Mouse (Mus musculus) ES-Bruce4 (cell line): ENCODE measurements around the gene Fbxo47. TPM values are rescaled to one million over a fixed set of nuclear protein-coding genes. Genes with fewer than 3 reads are reported as not detected.
A peak's percentile ranks its signal among the peaks of the same experiment; 100 is the strongest.
"Not testable (repeated sequence)": the region's sequence is repeated elsewhere in the genome, so short reads cannot be mapped to it uniquely, and the experiment has no call there.

Source experiments
- H3K27ac ChIP-seq: 2 replicates; pipeline ENCODE4 v1.5.1; 2012; ENCODE audit warnings: low read length, inconsistent platforms; ENCODE audit not compliant: insufficient read depth
- H3K27me3 ChIP-seq: 2 replicates; pipeline ENCODE4 v1.6.1; 2012; ENCODE audit warnings: mild to moderate bottlenecking, low read length, inconsistent platforms; ENCODE audit not compliant: control insufficient read depth, poor library complexity, insufficient read depth, severe bottlenecking
- H3K36me3 ChIP-seq: 2 replicates; pipeline ENCODE4 v1.6.1; 2012; ENCODE audit warnings: inconsistent platforms, mild to moderate bottlenecking, low read length, moderate library complexity; ENCODE audit not compliant: control insufficient read depth, poor library complexity, insufficient read depth, severe bottlenecking
- H3K4me1 ChIP-seq: one replicate; pipeline ENCODE4 v1.8.1; 2011; ENCODE audit warnings: low read length; ENCODE audit not compliant: control insufficient read depth, insufficient read depth
- H3K4me3 ChIP-seq: 2 replicates; pipeline ENCODE4 v1.5.1; 2011; ENCODE audit warnings: low read depth, mild to moderate bottlenecking, low read length
- H3K9ac ChIP-seq: 2 replicates; pipeline ENCODE4 v1.6.1; 2012; ENCODE audit warnings: low read depth, mild to moderate bottlenecking, inconsistent platforms; ENCODE audit not compliant: poor library complexity, severe bottlenecking
- H3K9me3 ChIP-seq: replicated peaks from 2 replicates; pipeline ENCODE4 v1.6.1; 2012; ENCODE audit warnings: mild to moderate bottlenecking, low read length, inconsistent platforms; ENCODE audit not compliant: control insufficient read depth, poor library complexity, insufficient read depth, severe bottlenecking
- CTCF ChIP-seq: IDR thresholded peaks from one replicate; pipeline ENCODE4 v1.8.1; 2011; ENCODE audit warnings: low read depth, low read length
- EP300 ChIP-seq: IDR thresholded peaks from 2 replicates; pipeline ENCODE4 v1.6.1; 2011; ENCODE audit warnings: low read depth, low read length; ENCODE audit not compliant: insufficient read depth
- POLR2A ChIP-seq: IDR thresholded peaks from one replicate; pipeline ENCODE4 v1.8.1; 2011; ENCODE audit warnings: low read length; ENCODE audit not compliant: insufficient read depth
- polyA plus RNA-seq: library from polyadenylated mRNA; stranded (reverse); fragments of >200 nt; gene quantifications from 2 replicates; pipeline ENCODE4 v1.2.4, GENCODE M21; 2011; ENCODE audit warnings: low read depth; ENCODE audit not compliant: missing spikeins, insufficient read depth, insufficient read length

Gene Fbxo47
- polyA plus RNA-seq, 1 experiment = 2.8 TPM

DNA sequence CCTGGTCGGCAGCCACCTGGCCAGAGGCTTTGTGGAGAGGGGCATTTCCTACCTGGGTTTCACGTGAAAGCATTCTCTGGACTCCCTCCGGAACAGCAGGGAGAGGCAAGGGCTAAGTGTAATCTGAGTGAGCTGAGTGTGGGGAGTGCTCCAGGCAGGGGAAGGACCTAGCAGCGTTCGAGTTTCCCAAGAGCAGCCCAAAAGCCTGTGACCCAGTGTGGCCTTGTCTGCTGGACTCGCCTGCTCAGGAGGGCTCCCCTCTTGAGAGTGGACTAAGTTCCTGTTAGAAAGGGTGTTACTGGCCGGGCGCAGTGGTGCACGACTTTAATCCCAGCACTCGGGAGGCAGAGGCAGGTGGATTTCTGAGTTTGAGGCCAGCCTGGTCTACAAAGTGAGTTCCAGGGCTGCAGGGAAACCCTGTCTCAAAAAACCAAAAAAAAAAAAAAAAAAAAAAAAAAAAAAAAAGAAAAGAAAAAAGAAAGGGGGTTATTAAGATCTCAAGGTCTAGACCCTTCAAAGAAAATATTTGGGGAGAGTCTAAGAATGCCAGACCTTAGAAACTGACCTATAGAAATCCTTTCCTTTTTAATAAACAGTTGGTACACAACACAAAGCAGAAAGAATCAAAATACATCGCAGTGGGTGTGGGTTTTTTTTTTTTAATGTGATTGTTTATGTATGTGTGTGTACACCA lies 44.4 kb downstream of the Fbxo47 start:
- peaks cover 5% of the 10 kb centered on the region for H3K4me1 ChIP-seq
- TF ChIP-seq CTCF (no peak), EP300 (no peak), POLR2A (no peak)
- H3K27ac ChIP-seq = peak overlapping the region; percentile 23; the same call in 1 of the 2 replicates
- H3K9ac ChIP-seq = no peak overlapping the region
- no peaks in the 10 kb centered on the region for H3K27me3 ChIP-seq
- peaks cover 14% of the 10 kb centered on the region for H3K36me3 ChIP-seq
- no peaks in the 10 kb centered on the region for H3K9me3 ChIP-seq
- no peak overlapping the region for H3K4me3 ChIP-seq

DNA sequence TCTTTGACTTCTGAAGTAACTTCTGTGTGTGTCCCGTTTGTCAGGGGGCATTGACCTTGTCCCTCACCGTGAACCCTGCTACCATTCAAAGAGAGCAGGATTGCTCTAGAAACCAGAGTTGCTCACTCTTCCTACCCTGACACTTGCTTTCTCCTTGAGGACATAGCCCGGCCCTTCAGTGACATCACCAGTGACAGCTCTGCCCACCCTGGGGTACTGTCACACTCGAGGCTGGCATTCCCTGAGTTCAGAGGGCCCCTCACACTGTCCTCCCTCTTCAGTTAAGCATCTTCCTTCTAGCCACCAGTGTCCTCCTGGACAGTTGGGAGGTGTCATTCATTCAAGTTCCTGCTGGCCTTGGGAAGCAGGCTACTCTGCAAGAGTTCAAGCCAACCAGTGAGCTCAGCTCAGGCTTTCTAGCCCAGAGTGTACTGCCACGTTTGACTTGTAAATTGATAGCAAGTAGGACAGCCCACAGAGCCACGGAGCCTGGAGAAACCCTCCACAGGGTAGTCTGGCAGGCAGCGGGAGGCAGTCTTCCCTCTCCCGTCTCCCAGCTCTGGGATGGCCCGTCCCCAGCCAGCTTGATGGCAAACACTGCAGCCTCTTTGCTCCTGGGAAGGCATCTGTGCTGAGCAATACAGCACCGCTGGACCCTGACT lies 45.0 kb downstream of the Fbxo47 start:
- no peak for TF ChIP-seq EP300
- no peak for TF ChIP-seq CTCF
- TF ChIP-seq POLR2A = no peak
- Histone ChIP-seq H3K9me3 (no peaks in the 10 kb centered on the region), H3K4me1 (peaks cover 5% of the 10 kb centered on the region), H3K27ac (no peak overlapping the region), H3K4me3 (no peak overlapping the region), H3K9ac (no peak overlapping the region), H3K36me3 (peaks cover 20% of the 10 kb centered on the region), H3K27me3 (no peaks in the 10 kb centered on the region)

DNA sequence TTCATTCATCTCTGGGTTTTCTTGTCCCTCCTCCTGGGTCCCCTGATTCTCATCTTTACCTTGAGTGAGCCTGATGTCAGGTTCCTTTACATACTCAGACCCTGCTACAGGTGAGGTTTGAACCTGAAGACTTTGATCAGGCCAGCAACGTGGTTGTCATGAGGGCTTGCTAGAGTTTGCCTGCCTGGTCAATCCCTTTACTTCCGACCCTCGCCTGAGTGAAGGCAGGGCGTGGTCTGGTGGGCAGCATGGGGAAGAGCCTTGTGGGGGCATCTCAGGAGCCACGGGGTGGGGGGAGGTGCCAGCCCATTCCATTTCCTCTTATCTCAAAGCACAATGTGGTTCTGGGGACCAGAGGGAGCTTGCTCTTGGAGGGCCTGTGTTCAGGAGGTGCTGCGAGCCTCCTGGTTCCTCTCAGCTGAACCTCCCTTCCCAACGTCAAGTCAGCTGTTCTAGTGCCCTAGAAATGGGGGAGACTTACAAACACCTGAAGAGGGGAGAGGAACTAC lies 46.3 kb downstream of the Fbxo47 start:
- no peak overlapping the region for H3K4me3 ChIP-seq
- no peak overlapping the region for H3K27ac ChIP-seq
- H3K36me3 ChIP-seq = peaks cover 26% of the 10 kb centered on the region
- no peak overlapping the region for H3K9ac ChIP-seq
- H3K9me3 ChIP-seq = no peaks in the 10 kb centered on the region
- H3K4me1 ChIP-seq = peaks cover 5% of the 10 kb centered on the region
- TF ChIP-seq POLR2A (no peak), EP300 (no peak), CTCF (no peak)
- H3K27me3 ChIP-seq = no peaks in the 10 kb centered on the region

DNA sequence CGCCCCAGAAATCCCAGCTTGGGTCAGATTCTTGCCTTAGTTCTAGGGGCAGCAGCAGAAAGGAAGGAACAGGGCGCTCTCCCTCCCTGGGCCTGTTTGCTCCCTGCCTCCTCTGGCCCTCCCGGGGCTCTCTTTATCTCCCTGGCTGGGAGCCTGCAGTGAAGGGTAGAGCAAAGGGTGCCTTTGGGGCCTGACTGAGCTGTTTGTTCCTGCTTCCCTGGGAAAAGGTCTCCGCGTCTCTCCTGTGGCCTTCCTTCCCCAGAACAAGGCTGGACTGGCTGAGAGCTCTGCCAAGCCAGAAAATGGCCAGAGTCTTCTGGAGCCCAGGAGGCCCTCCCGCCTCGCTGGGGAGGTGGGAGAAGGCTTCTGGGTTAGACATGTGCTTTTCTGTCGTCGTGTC lies 46.9 kb downstream of the Fbxo47 start:
- peaks cover 26% of the 10 kb centered on the region for H3K36me3 ChIP-seq
- not testable (repeated sequence) for H3K27me3 ChIP-seq, H3K4me3 ChIP-seq, H3K4me1 ChIP-seq, H3K9ac ChIP-seq, H3K27ac ChIP-seq, H3K9me3 ChIP-seq

DNA sequence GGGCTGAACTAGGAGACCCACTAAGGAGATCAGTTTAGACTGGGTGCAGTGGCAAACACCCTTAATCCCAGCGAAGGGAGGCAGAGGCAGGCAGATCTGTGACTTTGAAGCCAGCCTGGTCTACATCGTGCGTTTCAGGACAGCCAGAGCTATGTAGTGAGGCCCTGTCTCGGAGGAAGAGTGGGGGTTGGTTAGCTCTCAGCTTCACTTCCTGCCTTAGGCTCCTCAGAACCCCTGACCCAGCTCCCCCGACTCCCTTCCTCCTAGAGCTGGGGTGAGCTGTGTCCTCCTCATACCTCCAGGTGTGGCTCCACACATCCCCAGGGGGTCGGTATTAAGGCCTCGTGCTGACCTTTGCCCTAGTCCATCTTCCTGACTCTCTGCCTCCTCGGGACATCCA lies 47.4 kb downstream of the Fbxo47 start:
- Histone ChIP-seq H3K36me3 (peaks cover 26% of the 10 kb centered on the region), H3K4me3 (no peak overlapping the region)

DNA sequence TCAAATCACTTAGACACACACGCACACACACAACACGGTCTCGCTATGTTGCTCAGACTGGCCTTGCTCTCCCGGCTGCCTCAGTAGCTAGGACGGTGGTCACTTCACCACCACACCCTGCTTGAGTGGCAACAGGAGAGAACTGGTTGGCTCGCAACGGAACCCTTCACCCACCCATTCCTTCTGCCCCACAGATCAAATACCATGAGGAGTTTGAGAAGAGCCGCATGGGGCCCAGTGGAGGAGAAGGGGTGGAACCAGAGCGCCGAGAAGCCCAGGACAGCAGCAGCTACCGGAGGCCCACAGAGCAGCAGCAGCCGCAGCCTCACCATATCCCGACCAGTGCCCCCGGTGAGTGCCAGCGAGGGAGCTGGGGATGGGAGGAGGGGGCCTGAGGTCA lies 50.6 kb downstream of the Fbxo47 start:
- H3K4me1 ChIP-seq = peaks cover 22% of the 10 kb centered on the region
- no peaks in the 10 kb centered on the region for H3K27me3 ChIP-seq
- no peaks in the 10 kb centered on the region for H3K9me3 ChIP-seq
- H3K27ac ChIP-seq = no peak overlapping the region
- peaks cover 26% of the 10 kb centered on the region for H3K36me3 ChIP-seq
- H3K9ac ChIP-seq = no peak overlapping the region
- no peak overlapping the region for H3K4me3 ChIP-seq
- TF ChIP-seq EP300 = no peak
- no peak for TF ChIP-seq POLR2A
- no peak for TF ChIP-seq CTCF

More for the DNA sequence above, 47.4 kb downstream of the Fbxo47 start:
- peaks cover 12% of the 10 kb centered on the region for H3K4me1 ChIP-seq
- H3K9me3 ChIP-seq = no peaks in the 10 kb centered on the region
- H3K9ac ChIP-seq = no peak overlapping the region
- H3K27me3 ChIP-seq = no peaks in the 10 kb centered on the region
- TF ChIP-seq POLR2A (no peak), CTCF (no peak), EP300 (no peak)
- H3K27ac ChIP-seq = no peak overlapping the region
